Mouse (Mus musculus) CH12.LX (cell line): Measurements from ENCODE around the gene Eps15l1. TPM values are rescaled to one million over a fixed set of nuclear protein-coding genes. Genes with fewer than 3 reads are reported as not detected.

Experiments
- DNase-seq: peaks from one replicate; pipeline ENCODE4 v3.0.0-alpha.2; 2013; ENCODE audit errors: extremely low read depth
- H3K27ac ChIP-seq: 2 replicates; pipeline ENCODE4 v1.5.1; 2012; ENCODE audit warnings: low read depth, mild to moderate bottlenecking, control low read depth, moderate library complexity; ENCODE audit not compliant: insufficient read depth
- H3K27me3 ChIP-seq: replicated peaks from 2 replicates; pipeline ENCODE3; 2012; ENCODE audit warnings: inconsistent platforms
- H3K36me3 ChIP-seq, 2 experiments: replicated peaks in 1 of 2; 2 replicates each; pipeline versions ENCODE3 to v1.6.1; 2012; ENCODE audit warnings: inconsistent platforms in 1 of 2, low read length in 1 of 2, mild to moderate bottlenecking in 1 of 2, mixed read lengths in 1 of 2, moderate library complexity in 1 of 2; ENCODE audit not compliant: control insufficient read depth in 1 of 2, insufficient read depth in 1 of 2
- H3K4me1 ChIP-seq, 2 experiments: 2 replicates each; pipeline ENCODE4 v1.6.1; 2012; ENCODE audit warnings: inconsistent platforms in 1 of 2, moderate library complexity in 1 of 2; ENCODE audit not compliant: insufficient read depth in 2 of 2, control insufficient read depth in 1 of 2
- H3K4me2 ChIP-seq: 2 replicates; pipeline ENCODE4 v1.6.1; 2012; ENCODE audit warnings: low read depth, mild to moderate bottlenecking, control low read depth; ENCODE audit not compliant: poor library complexity, insufficient read depth, severe bottlenecking
- H3K4me3 ChIP-seq, 3 experiments: fragments of 150-350 bp in 1 of 3; sonication (generic) in 1 of 3; replicated peaks in 1 of 3; 2 replicates each; pipeline versions ENCODE3 to v1.5.1; 2011 to 2012; ENCODE audit warnings: low read depth in 2 of 3, low read length in 2 of 3, mild to moderate bottlenecking in 2 of 3, moderate library complexity in 2 of 3, control low read depth in 1 of 3, improper control_type of control experiment in 1 of 3, inconsistent platforms in 1 of 3, mixed read lengths in 1 of 3; ENCODE audit not compliant: poor library complexity in 1 of 3
- H3K79me2 ChIP-seq: replicated peaks from 2 replicates; pipeline ENCODE4 v1.6.1; 2012; ENCODE audit warnings: mild to moderate bottlenecking, moderate library complexity; ENCODE audit not compliant: control insufficient read depth, poor library complexity, insufficient read depth, severe bottlenecking; ENCODE audit errors: extremely low read depth
- H3K9ac ChIP-seq: 2 replicates; pipeline ENCODE4 v1.6.1; 2012; ENCODE audit warnings: low read depth, mild to moderate bottlenecking, control low read depth, moderate library complexity; ENCODE audit not compliant: insufficient read depth
- H3K9me3 ChIP-seq: replicated peaks from 2 replicates; pipeline ENCODE3; 2012; ENCODE audit warnings: low read length, inconsistent platforms, mixed read lengths
- BHLHE40 ChIP-seq: IDR thresholded peaks from 2 replicates; pipeline ENCODE4 v1.6.1; 2011; ENCODE audit warnings: mild to moderate bottlenecking, low read depth, low read length, improper control_type of control experiment
- CHD1 ChIP-seq: IDR thresholded peaks from 2 replicates; pipeline ENCODE4 v1.6.1; 2012; ENCODE audit warnings: low read depth, low read length, improper control_type of control experiment, inconsistent platforms
- CHD2 ChIP-seq: IDR thresholded peaks from 2 replicates; pipeline ENCODE4 v1.6.1; 2011; ENCODE audit warnings: low read length, improper control_type of control experiment
- CTCF ChIP-seq, 2 experiments: IDR thresholded peaks in 1 of 2; conservative IDR thresholded peaks in 1 of 2; 2 replicates each; pipeline ENCODE4 v1.5.1; 2011 to 2012; ENCODE audit warnings: low read depth in 2 of 2, low read length in 2 of 2, improper control_type of control experiment in 1 of 2, inconsistent platforms in 1 of 2, mild to moderate bottlenecking in 1 of 2, moderate library complexity in 1 of 2
- ELF1 ChIP-seq: IDR thresholded peaks from 2 replicates; pipeline ENCODE4 v1.6.1; 2014; ENCODE audit warnings: low read depth, mild to moderate bottlenecking, inconsistent platforms, low read length, improper control_type of control experiment
- ETS1 ChIP-seq: conservative IDR thresholded peaks from 2 replicates; pipeline ENCODE4 v1.6.1; 2012; ENCODE audit warnings: low read depth, mild to moderate bottlenecking, inconsistent platforms, low read length, improper control_type of control experiment, moderate library complexity
- HCFC1 ChIP-seq: IDR thresholded peaks from 2 replicates; pipeline ENCODE4 v1.6.1; 2012; ENCODE audit warnings: low read depth, mild to moderate bottlenecking, inconsistent platforms, low read length, improper control_type of control experiment
- JUND ChIP-seq: conservative IDR thresholded peaks from 2 replicates; pipeline ENCODE4 v1.6.1; 2011; ENCODE audit warnings: low read depth, low read length, improper control_type of control experiment
- KAT2A ChIP-seq: IDR thresholded peaks from 2 replicates; pipeline ENCODE4 v1.6.1; 2012; ENCODE audit warnings: low read length, improper control_type of control experiment, inconsistent platforms; ENCODE audit not compliant: insufficient replicate concordance
- MAX ChIP-seq: IDR thresholded peaks from 2 replicates; pipeline ENCODE4 v1.6.1; 2011; ENCODE audit warnings: low read length, improper control_type of control experiment
- MEF2A ChIP-seq: IDR thresholded peaks from 2 replicates; pipeline ENCODE4 v1.6.1; 2014; ENCODE audit warnings: low read depth, mild to moderate bottlenecking, inconsistent platforms, low read length, improper control_type of control experiment, borderline replicate concordance
- MYC ChIP-seq: IDR thresholded peaks from 2 replicates; pipeline ENCODE4 v1.6.1; 2011; ENCODE audit warnings: low read depth, mild to moderate bottlenecking, improper control_type of control experiment, low read length
- PAX5 ChIP-seq: IDR thresholded peaks from 2 replicates; pipeline ENCODE4 v1.6.1; 2012; ENCODE audit warnings: low read length, inconsistent platforms, mixed read lengths
- POLR2A ChIP-seq: IDR thresholded peaks from 2 replicates; pipeline ENCODE4 v1.6.1; 2011; ENCODE audit warnings: low read depth, mild to moderate bottlenecking, improper control_type of control experiment, low read length
- RAD21 ChIP-seq: IDR thresholded peaks from 2 replicates; pipeline ENCODE4 v1.6.1; 2011; ENCODE audit warnings: low read depth, mild to moderate bottlenecking, low read length, improper control_type of control experiment, moderate library complexity
- RCOR1 ChIP-seq: conservative IDR thresholded peaks from 2 replicates; pipeline ENCODE4 v1.6.1; 2012; ENCODE audit warnings: low read depth, mild to moderate bottlenecking, inconsistent platforms, low read length, improper control_type of control experiment
- TCF12 ChIP-seq: IDR thresholded peaks from 2 replicates; pipeline ENCODE4 v1.6.1; 2014; ENCODE audit warnings: low read depth, mild to moderate bottlenecking, inconsistent platforms, low read length, improper control_type of control experiment
- ZC3H11A ChIP-seq: IDR thresholded peaks from 2 replicates; pipeline ENCODE4 v1.6.1; 2012; ENCODE audit warnings: low read depth, mild to moderate bottlenecking, inconsistent platforms, low read length, improper control_type of control experiment
- ZMIZ1 ChIP-seq: IDR thresholded peaks from 2 replicates; pipeline ENCODE4 v1.6.1; 2012; ENCODE audit warnings: low read depth, mild to moderate bottlenecking, inconsistent platforms, low read length, improper control_type of control experiment
- ZNF384 ChIP-seq: IDR thresholded peaks from 2 replicates; pipeline ENCODE4 v1.6.1; 2012; ENCODE audit warnings: low read depth, low read length, improper control_type of control experiment, inconsistent platforms
- dilution Hi-C: fragments of 300-500 bp; cut with MboI; formaldehyde crosslinking; loops from 2 replicates; pipeline ENCODE4 v1.14.3; 2020; ENCODE audit warnings: low sequenced_read_pairs; ENCODE audit not compliant: extremely low pct_unique_long_range_greater_than_20kb, extremely low pct_ligation_motif_present
- in situ Hi-C: fragments of 300-500 bp; cut with MboI; formaldehyde crosslinking; loops from 3 replicates; pipeline ENCODE4 v1.14.3; 2019; ENCODE audit warnings: low sequenced_read_pairs, low pct_ligation_motif_present, low pct_unique_long_range_greater_than_20kb, mixed read lengths
- polyA plus RNA-seq: library from polyadenylated mRNA; unstranded; fragments of >175 nt; gene quantifications from 2 replicates; pipeline ENCODE4 v1.2.1, GENCODE M21; 2012; ENCODE audit warnings: low read depth; ENCODE audit not compliant: insufficient read length
- total RNA-seq, 2 experiments: library from RNA; depleted of rRNA; stranded (reverse); fragments of 300-350 nt in 1 of 2; fragments of >200 nt in 1 of 2; gene quantifications; 2 replicates each; pipeline ENCODE4 v1.2.3; 2012 to 2014

Gene Eps15l1
- total and polyA plus RNA-seq, 3 experiments = 21.7 to 49.4 (median 25.6) TPM

GRCm38 (mm10) chr8:72317741-72318301, 103.4 kb downstream of the Eps15l1 start:
- TF ChIP-seq CHD2 (0 out of 2 replicates have a peak, but pooled peaks have one; percentile 38), BHLHE40 (no peak), ZNF384 (peak; percentile 84)
- dilution Hi-C loops (no loop called here), in situ Hi-C loops (no loop called here)
- Histone ChIP-seq H3K4me1 (peaks cover 16 to 51% of the 10 kb centered on the region in 2 experiments), H3K27me3 (no peaks in the 10 kb centered on the region), H3K4me3 (no peak overlapping the region), H3K36me3 (peaks cover 0 to 2% of the 10 kb centered on the region in 2 experiments), H3K9me3 (peaks cover 20% of the 10 kb centered on the region), H3K27ac (no peak overlapping the region), H3K9ac (no peak overlapping the region), H3K79me2 (no peaks in the 10 kb centered on the region), H3K4me2 (no peak overlapping the region)
- peak; percentile 58 for DNase-seq

GRCm38 (mm10) chr8:72316053-72316695, 105.1 kb downstream of the Eps15l1 start:
- H3K4me1 ChIP-seq = peaks cover 13 to 36% of the 10 kb centered on the region in 2 experiments
- no peak overlapping the region for H3K27ac ChIP-seq
- no peaks in the 10 kb centered on the region for H3K79me2 ChIP-seq
- H3K4me2 ChIP-seq = no peak overlapping the region
- H3K27me3 ChIP-seq = no peaks in the 10 kb centered on the region
- TF ChIP-seq MYC (no peak), BHLHE40 (peak; percentile 22; the same call in 1 of the 2 replicates)
- TF ChIP-seq, all 38 proteins: peak for 1
- Histone ChIP-seq H3K36me3 (peaks cover 0 to 2% of the 10 kb centered on the region in 2 experiments), H3K4me3 (no peak overlapping the region), H3K9me3 (peaks cover 20% of the 10 kb centered on the region), H3K9ac (no peak overlapping the region)
- dilution Hi-C loops = no loop called here
- peak; percentile 55 for DNase-seq
- in situ Hi-C loops = no loop called here

GRCm38 (mm10) chr8:72312926-72313518, 108.2 kb downstream of the Eps15l1 start:
- dilution Hi-C loops (no loop called here), in situ Hi-C loops (no loop called here)
- Histone ChIP-seq H3K27me3 (no peaks in the 10 kb centered on the region), H3K9ac (no peak overlapping the region), H3K9me3 (no peaks in the 10 kb centered on the region), H3K27ac (no peak overlapping the region), H3K4me3 (no peak overlapping the region), H3K4me2 (no peak overlapping the region), H3K36me3 (no peaks in the 10 kb centered on the region), H3K4me1 (peaks cover 11 to 27% of the 10 kb centered on the region in 2 experiments), H3K79me2 (no peaks in the 10 kb centered on the region)
- DNase-seq = no peak
- TF ChIP-seq MEF2A (no peak), ETS1 (no peak), POLR2A (no peak), RCOR1 (no peak), KAT2A (no peak), TCF12 (no peak), RAD21 (no peak), CTCF (conservative IDR thresholded peaks at IDR 0.05 in 1 of 2, IDR thresholded peaks at IDR 0.05 in 1 of 2; ENCODE audit: low read depth in 2 of 2, low read length in 2 of 2) (no peak), MAX (no peak), CHD1 (no peak), JUND (no peak), HCFC1 (no peak), ELF1 (no peak), ZMIZ1 (no peak), PAX5 (no peak), ZC3H11A (no peak)
